15 mouse cellular contexts compared by ENCODE assay signal in genomic region chr1:125437927-125438326, GRCm38 (mm10). TPM values are rescaled to one million over a fixed set of nuclear protein-coding genes. Genes with fewer than 3 reads are reported as not detected.
DNase-seq lines count a peak whose midpoint lies in the region; ATAC-seq lines count a peak whose summit lies in the region.
"Had no signal": no experiment of that assay in that cellular context is flagged by ENCODE, and none has a peak within 500 bp of the region (broad histone marks: within the 10 kb centered on the region; RNA-seq: fewer than 3 reads in every experiment).

No protein-coding gene starts in this region.

- no peaks in the 10 kb centered on the region for H3K36me3 ChIP-seq in limb, embryonic 10.5 days
- H3K36me3 ChIP-seq: embryonic facial prominence, embryonic 10.5 days; heart, embryonic 13.5 days; hindbrain, embryonic 10.5 days; lung, embryonic 15.5 days had no signal

- DNase-seq in cerebellum, adult 9-10 months, result peak; percentile 16
- no peak for DNase-seq in cerebellum, adult 11 months
- peak; percentile 43 for DNase-seq in thymus, postnatal 14 days
- no peak for DNase-seq in thymus, postnatal 10 days (ENCODE audit: low spot score in 2 of 2)
- DNase-seq in limb, embryonic 10.5 days (ENCODE audit: low spot score), result no peak
- DNase-seq in urinary bladder, postnatal 36 days (ENCODE audit: low spot score in 2 of 2), result no peak
- no peak for DNase-seq in heart, adult 8-10 months (ENCODE audit: low spot score)
- DNase-seq: gastrocnemius, adult 2 months; kidney, adult 18-20 months; midbrain, embryonic 14.5 days had no signal

- WGBS in limb, embryonic 10.5 days, result 66% methylated on average over 3 of the region's 3 CpGs

- peaks cover 17% of the 10 kb centered on the region for H3K4me1 ChIP-seq in limb, embryonic 10.5 days

- H3K4me3 ChIP-seq in limb, embryonic 10.5 days, result no peak overlapping the region
- H3K4me3 ChIP-seq: embryonic facial prominence, embryonic 10.5 days; gastrocnemius, adult 2 months; heart, embryonic 13.5 days; hindbrain, embryonic 10.5 days; lung, embryonic 15.5 days had no signal

- no peaks in the 10 kb centered on the region for H3K27me3 ChIP-seq in limb, embryonic 10.5 days (ENCODE audit: low read depth, poor library complexity, severe bottlenecking)
- H3K27me3 ChIP-seq: heart, embryonic 13.5 days; lung, embryonic 15.5 days had no signal

- no peak overlapping the region for H3K27ac ChIP-seq in limb, embryonic 10.5 days
- H3K27ac ChIP-seq: embryonic facial prominence, embryonic 10.5 days; gastrocnemius, adult 2 months; heart, embryonic 13.5 days; hindbrain, embryonic 10.5 days; lung, embryonic 15.5 days had no signal

- no peaks in the 10 kb centered on the region for H3K9me3 ChIP-seq in limb, embryonic 10.5 days (replicated peaks)
- H3K9me3 ChIP-seq: embryonic facial prominence, embryonic 10.5 days; heart, embryonic 13.5 days; hindbrain, embryonic 10.5 days; lung, embryonic 15.5 days had no signal

- ATAC-seq in megakaryocyte progenitor cell, adult 5-6 weeks (replicated peaks; ENCODE audit: poor library complexity), result peak; percentile 6

RNA-seq across cellular contexts. Expression of gene Actr3, which starts 2.4 kb away (rescaled TPM):
- 593 and 655 TPM in 2 replicates for total RNA-seq in megakaryocyte progenitor cell, adult 5-6 weeks (2015)
- total RNA-seq in megakaryocyte progenitor cell, adult 5-6 weeks (2017), result 974 and 976 TPM in 2 replicates
- polyA plus RNA-seq in limb, embryonic 10.5 days (2016; fragmentation: Nextera tagmentation; extraction: Ambion mirVana), result 230 and 231 TPM in 2 replicates
- 100 to 1,000 TPM in 2 of 4 experiments, 10 to 100 TPM in 2; 93.7 to 107 (median 101) TPM for total RNA-seq in heart, adult 8-10 months (2022)

Comparison
In these comparisons a context has a peak if more than half of its experiments do, and no peak if none do; other contexts are left out.
1. DNase-seq: peak in cerebellum, adult 9-10 months (single experiment) and thymus, postnatal 14 days (single experiment); none in cerebellum, adult 11 months (single experiment), thymus, postnatal 10 days (0 of 2), limb, embryonic 10.5 days (single experiment), urinary bladder, postnatal 36 days (0 of 2) and heart, adult 8-10 months (single experiment).
2. RNA of gene Actr3, which starts 2.4 kb away (total RNA-seq): 593 to 976 TPM in megakaryocyte progenitor cell, adult 5-6 weeks; 93.7 to 107 TPM in heart, adult 8-10 months; every median in the first group is over 4 times any median in the second.